Mouse (Mus musculus): ENCODE data around the gene Mageb5. TPM values are rescaled to one million over a fixed set of nuclear protein-coding genes. Genes with fewer than 3 reads are reported as not detected.

Mageb5 gene
- polyA plus RNA-seq (2015; fragmentation: Nextera tagmentation; extraction: Ambion mirVana), result not detected in 2 replicates

GRCm38 (mm10) chrX:91782918-91783317 is at the start of gene Mageb5:
Gene Mageb5, minus strand, starts transcription at chrX:91783018.

Other genes with a start within 250 kb of the Mageb5 start
- gene 1700084M14Rik, start 207.1 kb downstream of the Mageb5 start, polyA plus RNA-seq (2015; fragmentation: Nextera tagmentation; extraction: Ambion mirVana), result not detected in 2 replicates
- gene Gm14781, start 150.8 kb downstream of the Mageb5 start, polyA plus RNA-seq (2015; fragmentation: Nextera tagmentation; extraction: Ambion mirVana), result not detected in 2 replicates
- not detected in 2 replicates for gene Mageb1, start 233.3 kb upstream of the Mageb5 start, polyA plus RNA-seq (2015; fragmentation: Nextera tagmentation; extraction: Ambion mirVana)